Mouse (Mus musculus) CH12.LX (cell line): ENCODE results near the gene Vdr. TPM values are rescaled to one million over a fixed set of nuclear protein-coding genes. Genes with fewer than 3 reads are reported as not detected.
A peak's percentile ranks its signal among the peaks of the same experiment; 100 is the strongest.

Source experiments
- DNase-seq: peaks from one replicate; pipeline ENCODE4 v3.0.0-alpha.2; 2013; ENCODE audit errors: extremely low read depth
- H3K27ac ChIP-seq: 2 replicates; pipeline ENCODE4 v1.5.1; 2012; ENCODE audit warnings: low read depth, mild to moderate bottlenecking, control low read depth, moderate library complexity; ENCODE audit not compliant: insufficient read depth
- H3K27me3 ChIP-seq: replicated peaks from 2 replicates; pipeline ENCODE3; 2012; ENCODE audit warnings: inconsistent platforms
- H3K36me3 ChIP-seq, 2 experiments: replicated peaks in 1 of 2; 2 replicates each; pipeline versions ENCODE3 to v1.6.1; 2012; ENCODE audit warnings: inconsistent platforms in 1 of 2, low read length in 1 of 2, mild to moderate bottlenecking in 1 of 2, mixed read lengths in 1 of 2, moderate library complexity in 1 of 2; ENCODE audit not compliant: control insufficient read depth in 1 of 2, insufficient read depth in 1 of 2
- H3K4me1 ChIP-seq, 2 experiments: 2 replicates each; pipeline ENCODE4 v1.6.1; 2012; ENCODE audit warnings: inconsistent platforms in 1 of 2, moderate library complexity in 1 of 2; ENCODE audit not compliant: insufficient read depth in 2 of 2, control insufficient read depth in 1 of 2
- H3K4me2 ChIP-seq: 2 replicates; pipeline ENCODE4 v1.6.1; 2012; ENCODE audit warnings: low read depth, mild to moderate bottlenecking, control low read depth; ENCODE audit not compliant: poor library complexity, insufficient read depth, severe bottlenecking
- H3K4me3 ChIP-seq, 3 experiments: fragments of 150-350 bp in 1 of 3; sonication (generic) in 1 of 3; replicated peaks in 1 of 3; 2 replicates each; pipeline versions ENCODE3 to v1.5.1; 2011 to 2012; ENCODE audit warnings: low read depth in 2 of 3, low read length in 2 of 3, mild to moderate bottlenecking in 2 of 3, moderate library complexity in 2 of 3, control low read depth in 1 of 3, improper control_type of control experiment in 1 of 3, inconsistent platforms in 1 of 3, mixed read lengths in 1 of 3; ENCODE audit not compliant: poor library complexity in 1 of 3
- H3K79me2 ChIP-seq: replicated peaks from 2 replicates; pipeline ENCODE4 v1.6.1; 2012; ENCODE audit warnings: mild to moderate bottlenecking, moderate library complexity; ENCODE audit not compliant: control insufficient read depth, poor library complexity, insufficient read depth, severe bottlenecking; ENCODE audit errors: extremely low read depth
- H3K9ac ChIP-seq: 2 replicates; pipeline ENCODE4 v1.6.1; 2012; ENCODE audit warnings: low read depth, mild to moderate bottlenecking, control low read depth, moderate library complexity; ENCODE audit not compliant: insufficient read depth
- H3K9me3 ChIP-seq: replicated peaks from 2 replicates; pipeline ENCODE3; 2012; ENCODE audit warnings: low read length, inconsistent platforms, mixed read lengths
- CHD1 ChIP-seq: IDR thresholded peaks from 2 replicates; pipeline ENCODE4 v1.6.1; 2012; ENCODE audit warnings: low read depth, low read length, improper control_type of control experiment, inconsistent platforms
- CHD2 ChIP-seq: IDR thresholded peaks from 2 replicates; pipeline ENCODE4 v1.6.1; 2011; ENCODE audit warnings: low read length, improper control_type of control experiment
- CTCF ChIP-seq, 2 experiments: IDR thresholded peaks in 1 of 2; conservative IDR thresholded peaks in 1 of 2; 2 replicates each; pipeline ENCODE4 v1.5.1; 2011 to 2012; ENCODE audit warnings: low read depth in 2 of 2, low read length in 2 of 2, improper control_type of control experiment in 1 of 2, inconsistent platforms in 1 of 2, mild to moderate bottlenecking in 1 of 2, moderate library complexity in 1 of 2
- E2F4 ChIP-seq: IDR thresholded peaks from 2 replicates; pipeline ENCODE4 v1.6.1; 2011; ENCODE audit warnings: low read depth, low read length, improper control_type of control experiment; ENCODE audit not compliant: insufficient replicate concordance
- ELF1 ChIP-seq: IDR thresholded peaks from 2 replicates; pipeline ENCODE4 v1.6.1; 2014; ENCODE audit warnings: low read depth, mild to moderate bottlenecking, inconsistent platforms, low read length, improper control_type of control experiment
- EP300 ChIP-seq: IDR thresholded peaks from 2 replicates; pipeline ENCODE4 v1.6.1; 2011; ENCODE audit warnings: low read length, improper control_type of control experiment
- HCFC1 ChIP-seq: IDR thresholded peaks from 2 replicates; pipeline ENCODE4 v1.6.1; 2012; ENCODE audit warnings: low read depth, mild to moderate bottlenecking, inconsistent platforms, low read length, improper control_type of control experiment
- IRF4 ChIP-seq: IDR thresholded peaks from 2 replicates; pipeline ENCODE4 v1.6.1; 2014; ENCODE audit warnings: low read depth, mild to moderate bottlenecking, inconsistent platforms, low read length, improper control_type of control experiment
- JUN ChIP-seq: IDR thresholded peaks from 2 replicates; pipeline ENCODE4 v1.6.1; 2011; ENCODE audit warnings: low read depth, mild to moderate bottlenecking, low read length, improper control_type of control experiment, moderate library complexity; ENCODE audit not compliant: insufficient read depth
- JUND ChIP-seq: conservative IDR thresholded peaks from 2 replicates; pipeline ENCODE4 v1.6.1; 2011; ENCODE audit warnings: low read depth, low read length, improper control_type of control experiment
- KAT2A ChIP-seq: IDR thresholded peaks from 2 replicates; pipeline ENCODE4 v1.6.1; 2012; ENCODE audit warnings: low read length, improper control_type of control experiment, inconsistent platforms; ENCODE audit not compliant: insufficient replicate concordance
- MAFK ChIP-seq: IDR thresholded peaks from 2 replicates; pipeline ENCODE4 v1.6.1; 2011; ENCODE audit warnings: low read length, improper control_type of control experiment; ENCODE audit not compliant: insufficient replicate concordance
- MAX ChIP-seq: IDR thresholded peaks from 2 replicates; pipeline ENCODE4 v1.6.1; 2011; ENCODE audit warnings: low read length, improper control_type of control experiment
- MAZ ChIP-seq: IDR thresholded peaks from 2 replicates; pipeline ENCODE4 v1.6.1; 2012; ENCODE audit warnings: low read depth, mild to moderate bottlenecking, inconsistent platforms, low read length, improper control_type of control experiment, moderate library complexity
- MEF2A ChIP-seq: IDR thresholded peaks from 2 replicates; pipeline ENCODE4 v1.6.1; 2014; ENCODE audit warnings: low read depth, mild to moderate bottlenecking, inconsistent platforms, low read length, improper control_type of control experiment, borderline replicate concordance
- MYC ChIP-seq: IDR thresholded peaks from 2 replicates; pipeline ENCODE4 v1.6.1; 2011; ENCODE audit warnings: low read depth, mild to moderate bottlenecking, improper control_type of control experiment, low read length
- NELFE ChIP-seq: IDR thresholded peaks from 2 replicates; pipeline ENCODE4 v1.6.1; 2011; ENCODE audit warnings: low read depth, low read length, improper control_type of control experiment
- RAD21 ChIP-seq: IDR thresholded peaks from 2 replicates; pipeline ENCODE4 v1.6.1; 2011; ENCODE audit warnings: low read depth, mild to moderate bottlenecking, low read length, improper control_type of control experiment, moderate library complexity
- RCOR1 ChIP-seq: conservative IDR thresholded peaks from 2 replicates; pipeline ENCODE4 v1.6.1; 2012; ENCODE audit warnings: low read depth, mild to moderate bottlenecking, inconsistent platforms, low read length, improper control_type of control experiment
- SIN3A ChIP-seq: IDR thresholded peaks from 2 replicates; pipeline ENCODE4 v1.6.1; 2012; ENCODE audit warnings: low read length, improper control_type of control experiment, inconsistent platforms
- SMC3 ChIP-seq: IDR thresholded peaks from 2 replicates; pipeline ENCODE4 v1.6.1; 2011; ENCODE audit warnings: low read depth, low read length, improper control_type of control experiment
- TBP ChIP-seq: conservative IDR thresholded peaks from 2 replicates; pipeline ENCODE4 v1.6.1; 2011; ENCODE audit warnings: low read depth, low read length, improper control_type of control experiment
- TCF12 ChIP-seq: IDR thresholded peaks from 2 replicates; pipeline ENCODE4 v1.6.1; 2014; ENCODE audit warnings: low read depth, mild to moderate bottlenecking, inconsistent platforms, low read length, improper control_type of control experiment
- UBTF ChIP-seq: IDR thresholded peaks from 2 replicates; pipeline ENCODE4 v1.6.1; 2012; ENCODE audit warnings: low read depth, mild to moderate bottlenecking, inconsistent platforms, low read length, improper control_type of control experiment, moderate library complexity
- USF1 ChIP-seq: IDR thresholded peaks from 2 replicates; pipeline ENCODE4 v1.6.1; 2014; ENCODE audit warnings: low read depth, mild to moderate bottlenecking, inconsistent platforms, low read length, improper control_type of control experiment
- USF2 ChIP-seq: conservative IDR thresholded peaks from 2 replicates; pipeline ENCODE4 v1.6.1; 2011; ENCODE audit warnings: low read depth, low read length, improper control_type of control experiment
- ZC3H11A ChIP-seq: IDR thresholded peaks from 2 replicates; pipeline ENCODE4 v1.6.1; 2012; ENCODE audit warnings: low read depth, mild to moderate bottlenecking, inconsistent platforms, low read length, improper control_type of control experiment
- ZMIZ1 ChIP-seq: IDR thresholded peaks from 2 replicates; pipeline ENCODE4 v1.6.1; 2012; ENCODE audit warnings: low read depth, mild to moderate bottlenecking, inconsistent platforms, low read length, improper control_type of control experiment
- dilution Hi-C: fragments of 300-500 bp; cut with MboI; formaldehyde crosslinking; loops from 2 replicates; pipeline ENCODE4 v1.14.3; 2020; ENCODE audit warnings: low sequenced_read_pairs; ENCODE audit not compliant: extremely low pct_unique_long_range_greater_than_20kb, extremely low pct_ligation_motif_present
- in situ Hi-C: fragments of 300-500 bp; cut with MboI; formaldehyde crosslinking; loops from 3 replicates; pipeline ENCODE4 v1.14.3; 2019; ENCODE audit warnings: low sequenced_read_pairs, low pct_ligation_motif_present, low pct_unique_long_range_greater_than_20kb, mixed read lengths
- polyA plus RNA-seq: library from polyadenylated mRNA; unstranded; fragments of >175 nt; gene quantifications from 2 replicates; pipeline ENCODE4 v1.2.1, GENCODE M21; 2012; ENCODE audit warnings: low read depth; ENCODE audit not compliant: insufficient read length
- total RNA-seq, 2 experiments: library from RNA; depleted of rRNA; stranded (reverse); fragments of 300-350 nt in 1 of 2; fragments of >200 nt in 1 of 2; gene quantifications; 2 replicates each; pipeline ENCODE4 v1.2.3; 2012 to 2014

Gene Vdr
- total and polyA plus RNA-seq, 3 experiments: 0.52 to 1.7 (median 0.68) TPM

GRCm38 (mm10) chr15:97850441-97850840 is 60.0 kb downstream of the Vdr start:
- no peak overlapping the region for H3K27ac ChIP-seq
- H3K9ac ChIP-seq: no peak overlapping the region
- H3K4me3 ChIP-seq: no peak overlapping the region
- no peaks in the 10 kb centered on the region for H3K27me3 ChIP-seq
- in situ Hi-C loops: loop anchor here (25.0 kb wide), 1 partner anchor 312 kb away; the partner anchor contains the start of genes Asb8 and Ccdc184
- H3K9me3 ChIP-seq: peaks cover 8% of the 10 kb centered on the region
- H3K79me2 ChIP-seq: no peaks in the 10 kb centered on the region
- H3K4me2 ChIP-seq: no peak overlapping the region
- TF ChIP-seq NELFE (no peak; the same call in 1 of the 2 replicates), MAZ (0 out of 2 replicates have a peak, but pooled peaks have one; percentile 35), EP300 (no peak), MYC (0 out of 2 replicates have a peak, but pooled peaks have one; percentile 24), ZC3H11A (peak; percentile 63), ZMIZ1 (no peak), SMC3 (peak; percentile 86), CTCF (conservative IDR thresholded peaks at IDR 0.05 in 1 of 2, IDR thresholded peaks at IDR 0.05 in 1 of 2; ENCODE audit: low read depth in 2 of 2, low read length in 2 of 2) (peak; percentile 71 to 95), RAD21 (peak; percentile 94), E2F4 (no peak), KAT2A (no peak), IRF4 (peak; percentile 38; the same call in 1 of the 2 replicates)
- dilution Hi-C loops: no loop called here
- H3K4me1 ChIP-seq: peaks cover 6 to 31% of the 10 kb centered on the region in 2 experiments
- peak; percentile 77 for DNase-seq
- H3K36me3 ChIP-seq: no peaks in the 10 kb centered on the region

GRCm38 (mm10) chr15:97849116-97849911 is 61.1 kb downstream of the Vdr start:
- dilution Hi-C loops (no loop called here), in situ Hi-C loops (loop anchor here (5.0 to 25.0 kb wide), 3 partner anchors 57 to 387 kb away; no protein-coding TSS in a partner anchor)
- peak overlapping the region; percentile 19; the same call in 1 of the 2 replicates for H3K9ac ChIP-seq
- peaks cover 6 to 37% of the 10 kb centered on the region in 2 experiments for H3K4me1 ChIP-seq
- peak overlapping the region; percentile 96 for H3K4me2 ChIP-seq
- no peaks in the 10 kb centered on the region for H3K79me2 ChIP-seq
- peak overlapping the region; percentile 74 for H3K27ac ChIP-seq
- H3K4me3 ChIP-seq: peak overlapping the region; percentile 17 to 36 (median 23)
- peaks cover 8% of the 10 kb centered on the region for H3K9me3 ChIP-seq
- no peaks in the 10 kb centered on the region for H3K36me3 ChIP-seq
- peak; percentile 96 for DNase-seq
- H3K27me3 ChIP-seq: no peaks in the 10 kb centered on the region
- TF ChIP-seq MAZ (0 out of 2 replicates have a peak, but pooled peaks have one; percentile 35), RCOR1 (no peak), MAX (peak; percentile 69; the same call in 1 of the 2 replicates), MEF2A (peak; percentile 56), TBP (peak; percentile 96), CTCF (conservative IDR thresholded peaks at IDR 0.05 in 1 of 2, IDR thresholded peaks at IDR 0.05 in 1 of 2; ENCODE audit: low read depth in 2 of 2, low read length in 2 of 2) (peak; percentile 91 to 97), ZMIZ1 (peak; percentile 98), USF1 (no peak), NELFE (peak; percentile 39; the same call in 1 of the 2 replicates), CHD2 (no peak; the same call in 1 of the 2 replicates), E2F4 (no peak), JUN (peak; percentile 19; the same call in 1 of the 2 replicates), HCFC1 (no peak), CHD1 (no peak), TCF12 (peak; percentile 52; the same call in 1 of the 2 replicates), SMC3 (peak; percentile 97), JUND (peak; percentile 54; the same call in 1 of the 2 replicates), UBTF (no peak), ELF1 (no peak), MAFK (no peak), EP300 (no peak), ZC3H11A (peak; percentile 88), USF2 (no peak), SIN3A (peak; percentile 64), RAD21 (peak; percentile 97), MYC (peak; percentile 71)
